Mouse (Mus musculus) cortical plate, adult 2 months (tissue): ENCODE measurements around the gene Nfkb1.

Experiments
- CTCF ChIP-seq: fragments of 200-500 bp; IDR thresholded peaks from 2 replicates; pipeline ENCODE4 v1.5.1; 2011; ENCODE audit warnings: mild to moderate bottlenecking, control low read depth, low read length; ENCODE audit not compliant: insufficient read depth; ENCODE audit errors: extremely low read depth
- POLR2A ChIP-seq: fragments of 200-500 bp; IDR thresholded peaks from 2 replicates; pipeline ENCODE4 v1.6.1; 2011; ENCODE audit warnings: mild to moderate bottlenecking, low read length, control low read depth; ENCODE audit not compliant: insufficient read depth; ENCODE audit errors: extremely low read depth

DNA sequence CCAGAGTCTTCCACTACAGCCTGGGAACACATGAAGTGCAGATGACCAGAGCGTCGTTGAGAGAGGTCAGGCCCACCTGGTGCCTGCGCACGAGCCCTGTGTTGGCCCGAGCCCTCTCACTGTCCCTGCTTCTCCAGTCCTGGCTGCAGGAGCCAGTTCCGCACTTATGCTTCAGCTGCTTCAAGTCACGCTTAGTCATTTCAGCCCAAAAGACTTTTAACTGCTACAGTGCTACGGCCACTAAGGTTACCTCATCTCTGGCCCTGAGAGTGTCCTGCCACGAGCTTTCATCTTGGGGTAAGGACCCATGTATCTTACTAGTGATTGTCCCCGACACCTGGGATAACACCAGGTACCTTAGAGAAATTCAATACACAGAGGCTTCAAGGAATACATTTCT, 36.0 kb upstream of the Nfkb1 start:
- TF ChIP-seq CTCF = no peak
- no peak for TF ChIP-seq POLR2A
